Mouse (Mus musculus): Measurements from ENCODE around the gene Nfatc4. TPM values are rescaled to one million over a fixed set of nuclear protein-coding genes. Genes with fewer than 3 reads are reported as not detected.
A peak's percentile ranks its signal among the peaks of the same experiment; 100 is the strongest.

Gene Nfatc4
- polyA plus RNA-seq, 1 experiment from 2014 or later = 25.9 TPM

GRCm38 (mm10) chr14:55854406-55855100 lies 31.6 kb downstream of the Nfatc4 start:
- DNase-seq (ENCODE audit: low spot score) (peak; percentile 42), ATAC-seq (ENCODE audit: insufficient read depth, low FRiP score, low TSS enrichment) (peak; percentile 29; the same call in 1 of the 2 replicates)
- Histone ChIP-seq H3K9ac (ENCODE audit: low read length) (peak overlapping the region; percentile 56), H3K36me3 (ENCODE audit: control insufficient read depth, insufficient read depth, low read length) (no peaks in the 10 kb centered on the region), H3K4me2 (ENCODE audit: low read depth) (peak overlapping the region; percentile 72), H3K4me3 (ENCODE audit: low read depth, low read length) (peak overlapping the region; percentile 48), H3K27ac (ENCODE audit: low read depth, low read length) (peak overlapping the region; percentile 84), H3K4me1 (ENCODE audit: control insufficient read depth, insufficient read depth, low read length) (peaks cover 30% of the 10 kb centered on the region), H3K27me3 (ENCODE audit: control insufficient read depth, insufficient read depth, low read length) (no peaks in the 10 kb centered on the region), H3K9me3 (ENCODE audit: control insufficient read depth, low read length) (no peaks in the 10 kb centered on the region)
- WGBS = 1% methylated on average over 9 of the region's 9 CpGs

DNA sequence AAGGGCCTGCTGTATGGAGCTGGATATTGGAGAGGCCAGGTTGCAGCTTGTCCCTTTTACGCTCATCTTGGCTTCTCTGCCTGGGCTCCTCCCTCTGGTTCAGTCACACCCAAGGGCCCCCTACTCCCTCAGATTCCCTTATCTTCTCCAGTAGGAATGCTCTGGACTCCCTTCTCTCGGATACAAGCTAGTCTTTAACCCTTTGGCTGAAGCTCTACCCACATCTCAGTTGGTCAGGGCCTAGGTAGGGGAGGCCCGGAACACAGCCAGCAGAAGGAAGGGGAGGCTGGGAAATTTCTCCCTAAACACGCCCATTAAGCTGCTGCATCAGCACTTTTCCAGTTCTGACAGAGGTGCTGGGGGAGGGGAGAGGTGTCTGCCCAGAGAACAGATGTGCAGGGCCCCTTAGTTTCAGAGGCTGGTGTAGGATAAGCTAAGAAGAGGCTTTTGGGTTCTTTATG lies 32.2 kb downstream of the Nfatc4 start:
- ATAC-seq (ENCODE audit: insufficient read depth, low FRiP score, low TSS enrichment) = no peak
- H3K27me3 ChIP-seq (ENCODE audit: control insufficient read depth, insufficient read depth, low read length) = no peaks in the 10 kb centered on the region
- H3K4me3 ChIP-seq (ENCODE audit: low read depth, low read length) = peak overlapping the region; percentile 48
- peak overlapping the region; percentile 56 for H3K9ac ChIP-seq (ENCODE audit: low read length)
- DNase-seq (ENCODE audit: low spot score) = peak; percentile 60
- H3K4me1 ChIP-seq (ENCODE audit: control insufficient read depth, insufficient read depth, low read length) = peaks cover 30% of the 10 kb centered on the region
- peak overlapping the region; percentile 72 for H3K4me2 ChIP-seq (ENCODE audit: low read depth)
- no peaks in the 10 kb centered on the region for H3K9me3 ChIP-seq (ENCODE audit: control insufficient read depth, low read length)
- no peaks in the 10 kb centered on the region for H3K36me3 ChIP-seq (ENCODE audit: control insufficient read depth, insufficient read depth, low read length)
- peak overlapping the region; percentile 84 for H3K27ac ChIP-seq (ENCODE audit: low read depth, low read length)
- WGBS = 4% methylated on average over 4 of the region's 4 CpGs

- no peak overlapping the region for H3K27ac ChIP-seq (ENCODE audit: low read depth, low read length)
- no peak overlapping the region for H3K9ac ChIP-seq (ENCODE audit: low read length)
- WGBS = 72% methylated on average over 4 of the region's 4 CpGs
- ATAC-seq (ENCODE audit: insufficient read depth, low FRiP score, low TSS enrichment) (no peak), DNase-seq (ENCODE audit: low spot score) (no peak)
- no peaks in the 10 kb centered on the region for H3K9me3 ChIP-seq (ENCODE audit: control insufficient read depth, low read length)
- no peaks in the 10 kb centered on the region; the same call in 1 of the 2 replicates for H3K36me3 ChIP-seq (ENCODE audit: control insufficient read depth, insufficient read depth, low read length)
- no peak overlapping the region for H3K4me3 ChIP-seq (ENCODE audit: low read depth, low read length)
- H3K4me1 ChIP-seq (ENCODE audit: control insufficient read depth, insufficient read depth, low read length) = peaks cover 25% of the 10 kb centered on the region
- no peaks in the 10 kb centered on the region for H3K27me3 ChIP-seq (ENCODE audit: control insufficient read depth, insufficient read depth, low read length)
- H3K4me2 ChIP-seq (ENCODE audit: low read depth) = no peak overlapping the region
Measured at GRCm38 (mm10) chr14:55857588-55857987, 34.6 kb downstream of the Nfatc4 start.

GRCm38 (mm10) chr14:55862186-55862585 lies 39.2 kb downstream of the Nfatc4 start:
- WGBS = 89% methylated on average over 6 of the region's 6 CpGs
- H3K4me1 ChIP-seq (ENCODE audit: control insufficient read depth, insufficient read depth, low read length) = no peaks in the 10 kb centered on the region; the same call in 1 of the 2 replicates
- no peaks in the 10 kb centered on the region for H3K9me3 ChIP-seq (ENCODE audit: control insufficient read depth, low read length)
- H3K27me3 ChIP-seq (ENCODE audit: control insufficient read depth, insufficient read depth, low read length) = no peaks in the 10 kb centered on the region
- H3K4me2 ChIP-seq (ENCODE audit: low read depth) = no peak overlapping the region
- no peak for ATAC-seq (ENCODE audit: insufficient read depth, low FRiP score, low TSS enrichment)
- no peak overlapping the region for H3K9ac ChIP-seq (ENCODE audit: low read length)
- no peak overlapping the region for H3K4me3 ChIP-seq (ENCODE audit: low read depth, low read length)
- H3K36me3 ChIP-seq (ENCODE audit: control insufficient read depth, insufficient read depth, low read length) = peaks cover 12% of the 10 kb centered on the region
- H3K27ac ChIP-seq (ENCODE audit: low read depth, low read length) = no peak overlapping the region
- no peak for DNase-seq (ENCODE audit: low spot score)

DNA sequence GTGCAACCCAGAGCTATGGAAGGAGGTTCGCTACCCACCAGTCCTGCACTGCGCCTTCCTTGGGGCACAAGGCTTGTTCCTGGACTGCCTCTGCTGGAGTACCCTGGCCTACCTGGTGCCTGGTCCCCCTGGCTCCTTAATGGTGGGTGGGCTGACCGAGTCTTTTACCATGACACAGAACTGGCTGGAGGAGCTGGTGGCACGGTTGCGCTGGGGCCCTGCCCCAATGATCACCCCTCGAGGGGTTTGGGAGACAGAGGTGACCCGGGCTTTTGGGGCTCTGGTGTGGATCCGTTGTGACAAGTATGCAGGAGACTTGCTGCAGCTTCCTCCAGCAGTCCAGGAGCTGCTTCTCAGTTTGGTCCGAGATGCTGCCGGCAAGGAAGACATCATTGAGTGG lies 40.0 kb downstream of the Nfatc4 start:
- Histone ChIP-seq H3K27ac (ENCODE audit: low read depth, low read length) (no peak overlapping the region), H3K4me1 (ENCODE audit: control insufficient read depth, insufficient read depth, low read length) (no peaks in the 10 kb centered on the region), H3K9ac (ENCODE audit: low read length) (no peak overlapping the region), H3K27me3 (ENCODE audit: control insufficient read depth, insufficient read depth, low read length) (no peaks in the 10 kb centered on the region), H3K4me3 (ENCODE audit: low read depth, low read length) (no peak overlapping the region), H3K4me2 (ENCODE audit: low read depth) (no peak overlapping the region), H3K9me3 (ENCODE audit: control insufficient read depth, low read length) (no peaks in the 10 kb centered on the region), H3K36me3 (ENCODE audit: control insufficient read depth, insufficient read depth, low read length) (peaks cover 12% of the 10 kb centered on the region)
- no peak for ATAC-seq (ENCODE audit: insufficient read depth, low FRiP score, low TSS enrichment)
- DNase-seq (ENCODE audit: low spot score) = no peak
- 94% methylated on average over 10 of the region's 10 CpGs for WGBS

DNA sequence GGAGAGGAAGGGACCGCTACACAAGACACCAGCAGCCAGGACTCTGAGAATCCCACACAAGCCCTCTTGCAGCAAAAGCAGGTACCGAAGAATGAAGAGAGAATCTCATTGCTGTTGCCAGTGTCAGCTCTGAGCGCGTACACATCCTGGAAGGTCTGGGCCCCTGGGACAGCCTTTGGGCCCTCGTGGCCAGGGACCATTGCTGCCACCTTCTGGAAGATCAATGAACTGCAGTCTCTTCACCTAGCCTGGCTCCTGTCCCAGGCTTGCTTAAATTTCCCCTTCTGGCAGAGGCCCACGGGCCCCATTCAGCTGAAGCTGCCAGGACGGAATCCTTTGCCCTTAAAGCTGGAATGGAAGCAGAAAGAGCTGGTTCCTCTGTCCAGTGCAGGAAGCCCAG lies 40.8 kb downstream of the Nfatc4 start:
- 0 out of 2 replicates have a peak, but pooled peaks have one; percentile 35 for ATAC-seq (ENCODE audit: insufficient read depth, low FRiP score, low TSS enrichment)

GRCm38 (mm10) chr14:55866962-55867361 lies 44.0 kb downstream of the Nfatc4 start:
- Histone ChIP-seq H3K36me3 (ENCODE audit: control insufficient read depth, insufficient read depth, low read length) (peaks cover 31% of the 10 kb centered on the region), H3K4me3 (ENCODE audit: low read depth, low read length) (no peak overlapping the region), H3K27ac (ENCODE audit: low read depth, low read length) (no peak overlapping the region), H3K9me3 (ENCODE audit: control insufficient read depth, low read length) (no peaks in the 10 kb centered on the region), H3K27me3 (ENCODE audit: control insufficient read depth, insufficient read depth, low read length) (no peaks in the 10 kb centered on the region), H3K9ac (ENCODE audit: low read length) (no peak overlapping the region), H3K4me2 (ENCODE audit: low read depth) (no peak overlapping the region), H3K4me1 (ENCODE audit: control insufficient read depth, insufficient read depth, low read length) (no peaks in the 10 kb centered on the region)
- peak; percentile 74 for DNase-seq (ENCODE audit: low spot score)
- WGBS = 42% methylated on average over 4 of the region's 4 CpGs
- no peak for ATAC-seq (ENCODE audit: insufficient read depth, low FRiP score, low TSS enrichment)

More for the DNA sequence above, 40.8 kb downstream of the Nfatc4 start:
- no peaks in the 10 kb centered on the region for H3K4me1 ChIP-seq (ENCODE audit: control insufficient read depth, insufficient read depth, low read length)
- no peaks in the 10 kb centered on the region for H3K9me3 ChIP-seq (ENCODE audit: control insufficient read depth, low read length)
- DNase-seq (ENCODE audit: low spot score) = peak; percentile 72
- no peak overlapping the region for H3K9ac ChIP-seq (ENCODE audit: low read length)
- H3K4me2 ChIP-seq (ENCODE audit: low read depth) = no peak overlapping the region
- no peak overlapping the region for H3K4me3 ChIP-seq (ENCODE audit: low read depth, low read length)
- WGBS = 39% methylated on average over 7 of the region's 7 CpGs
- no peaks in the 10 kb centered on the region for H3K27me3 ChIP-seq (ENCODE audit: control insufficient read depth, insufficient read depth, low read length)
- peaks cover 14% of the 10 kb centered on the region for H3K36me3 ChIP-seq (ENCODE audit: control insufficient read depth, insufficient read depth, low read length)
- no peak overlapping the region for H3K27ac ChIP-seq (ENCODE audit: low read depth, low read length)

DNA sequence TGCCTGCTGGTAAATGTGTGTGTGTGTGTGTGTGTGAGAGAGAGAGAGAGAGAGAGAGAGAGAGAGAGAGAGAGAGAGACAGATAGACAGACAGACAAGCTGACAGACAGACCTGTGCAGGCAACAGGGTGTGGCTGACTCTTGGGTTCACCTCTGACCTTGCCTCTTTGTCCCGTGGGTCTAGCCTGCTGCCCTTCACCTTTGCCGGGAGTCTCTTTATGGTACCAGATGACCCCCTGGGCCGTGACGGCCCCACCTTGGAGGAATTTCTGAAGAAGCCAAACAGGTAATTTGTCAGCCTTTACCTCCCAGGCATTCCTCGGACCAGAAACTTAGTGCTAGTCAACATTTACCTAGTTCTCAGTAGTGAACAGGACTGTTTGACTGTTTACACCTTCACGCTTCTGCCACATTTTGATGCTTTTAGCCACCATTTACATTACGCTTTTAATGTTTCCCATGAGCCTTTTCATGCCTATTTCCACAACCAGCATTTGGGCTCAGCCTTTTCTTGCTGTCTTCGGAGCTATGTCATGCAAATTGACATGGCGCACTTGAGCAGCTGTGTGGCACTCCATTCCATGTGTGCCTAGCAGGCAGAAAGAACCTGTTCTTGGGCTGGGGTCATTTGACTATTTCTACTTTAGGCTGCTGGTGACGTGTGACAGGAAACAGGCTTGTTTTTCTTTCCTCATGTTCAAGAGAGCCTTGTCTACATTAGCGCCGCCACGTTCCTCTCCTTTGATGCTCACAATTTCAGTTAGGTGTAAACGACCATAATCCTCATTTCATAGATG lies 45.5 kb downstream of the Nfatc4 start:
- H3K36me3 ChIP-seq (ENCODE audit: control insufficient read depth, insufficient read depth, low read length) = peaks cover 29% of the 10 kb centered on the region
- no peak overlapping the region for H3K4me2 ChIP-seq (ENCODE audit: low read depth)
- H3K27ac ChIP-seq (ENCODE audit: low read depth, low read length) = no peak overlapping the region
- H3K9me3 ChIP-seq (ENCODE audit: control insufficient read depth, low read length) = no peaks in the 10 kb centered on the region
- DNase-seq (ENCODE audit: low spot score) (no peak), ATAC-seq (ENCODE audit: insufficient read depth, low FRiP score, low TSS enrichment) (no peak)
- 84% methylated on average over 14 of the region's 14 CpGs for WGBS
- H3K4me3 ChIP-seq (ENCODE audit: low read depth, low read length) = no peak overlapping the region
- H3K9ac ChIP-seq (ENCODE audit: low read length) = no peak overlapping the region
- no peaks in the 10 kb centered on the region for H3K4me1 ChIP-seq (ENCODE audit: control insufficient read depth, insufficient read depth, low read length)
- H3K27me3 ChIP-seq (ENCODE audit: control insufficient read depth, insufficient read depth, low read length) = no peaks in the 10 kb centered on the region
